Mouse (Mus musculus) CD4-positive, CD25-positive, alpha-beta regulatory T cell, adult 9 weeks (primary cell): ENCODE data around the gene Gcnt7. TPM values are rescaled to one million over a fixed set of nuclear protein-coding genes. Genes with fewer than 3 reads are reported as not detected.

ENCODE experiments used
- polyA plus RNA-seq: library from polyadenylated mRNA; unstranded; fragments of 100-300 nt; shearing (Covaris generic); gene quantifications from one replicate; pipeline ENCODE4 v1.2.1, GENCODE M21; 2017

Gcnt7 gene
- polyA plus RNA-seq, result 5.1 TPM

DNA sequence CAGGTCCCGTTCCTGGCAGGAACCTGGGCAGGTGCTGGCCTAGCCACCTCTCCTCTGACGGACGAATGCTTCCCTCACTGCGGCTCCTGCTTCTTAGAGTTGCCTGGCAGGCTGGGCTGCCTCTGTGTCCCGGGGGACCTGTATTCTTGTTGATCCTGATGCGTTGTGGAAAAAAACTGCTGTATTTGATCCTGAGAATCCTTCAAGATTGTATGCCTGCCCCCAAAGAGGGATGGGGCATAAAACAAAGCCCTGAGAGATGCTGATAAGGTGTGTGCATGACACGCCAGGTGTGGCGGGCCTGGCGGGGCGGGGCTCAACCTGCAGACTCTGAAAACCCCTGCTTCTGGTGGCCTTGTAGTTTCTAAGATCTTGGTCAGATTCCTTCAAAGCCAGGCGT lies at the start of gene Gcnt7:
Gcnt7 (minus strand) TSS at position 101 of the 400 bp plus-strand sequence.

DNA sequence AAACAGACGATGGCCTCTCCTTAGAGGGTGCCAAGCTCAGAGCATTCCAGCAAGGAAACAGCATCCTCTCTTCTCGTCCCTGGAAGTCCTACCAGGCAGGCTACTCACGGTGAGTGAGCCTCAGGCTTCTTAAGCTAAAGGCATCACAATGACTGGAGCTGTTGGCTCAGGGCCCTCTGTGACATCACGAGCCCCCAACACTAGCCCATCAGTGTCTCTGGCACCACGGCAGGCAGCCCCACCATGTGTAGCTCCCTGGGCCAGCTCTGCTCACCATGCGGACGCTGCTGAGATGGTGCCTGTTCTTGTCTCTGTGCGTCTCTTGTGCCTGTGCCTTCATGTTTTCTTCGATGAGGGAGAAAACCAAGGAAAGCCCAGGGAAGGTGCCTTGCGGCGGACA lies 13.9 kb upstream of the Gcnt7 start, which contains the start of gene Fam209:
Fam209 (plus strand) TSS at position 203 of the 400 bp plus-strand sequence.

DNA sequence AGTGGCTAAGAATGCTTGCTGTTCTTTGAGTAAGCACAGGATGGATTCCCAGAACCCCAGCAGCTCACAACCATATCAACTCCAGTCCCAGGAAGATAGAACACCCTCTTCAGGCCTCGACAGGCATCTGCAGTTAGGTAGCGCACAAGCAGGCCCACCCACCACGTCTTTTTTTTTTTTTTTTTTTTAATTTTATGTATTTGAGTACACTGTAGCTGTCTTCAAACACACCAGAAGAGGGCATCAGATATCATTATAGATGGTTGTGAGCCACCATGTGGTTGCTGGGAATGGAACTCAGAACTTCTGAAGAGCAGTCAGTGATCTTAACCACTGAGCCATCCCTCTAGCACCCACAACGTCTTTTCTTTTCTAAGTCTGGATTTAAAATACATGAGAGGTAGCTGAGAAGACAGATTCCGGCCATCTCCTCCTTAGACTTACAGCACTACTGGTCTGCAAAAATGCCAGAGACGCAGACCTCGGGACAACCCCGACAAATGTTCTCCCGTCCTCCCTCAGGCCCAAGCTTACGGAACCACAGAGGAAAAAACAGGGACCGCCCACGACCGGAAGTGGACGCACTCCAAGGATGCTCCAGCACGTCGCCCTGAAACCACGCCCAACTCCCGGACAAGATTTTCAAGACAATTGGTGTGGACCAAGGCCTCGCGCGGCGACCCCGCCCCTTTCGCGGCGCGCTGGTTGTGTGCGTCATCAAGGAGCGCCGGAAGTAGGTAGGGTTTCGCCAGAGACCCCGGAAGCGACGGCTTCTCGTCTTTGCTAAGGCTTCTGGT lies 18.4 kb downstream of the Gcnt7 start, which contains the start of gene Rtf2:
Rtf2 (plus strand) TSS at position 714 of the 797 bp plus-strand sequence.

Other genes starting within 250 kb of the Gcnt7 start
- not detected for gene Mc3r, start 210.1 kb downstream of the Gcnt7 start, polyA plus RNA-seq
- gene Fam210b, start 113.0 kb downstream of the Gcnt7 start, polyA plus RNA-seq, result 14.5 TPM
- 4.9 TPM for gene Aurka, start 88.1 kb downstream of the Gcnt7 start, polyA plus RNA-seq
- 40.6 TPM for gene Cstf1, start 87.9 kb downstream of the Gcnt7 start, polyA plus RNA-seq
- 6.4 TPM for gene Cass4, start 64.8 kb downstream of the Gcnt7 start, polyA plus RNA-seq
- gene Rtf2, start 18.0 kb downstream of the Gcnt7 start, polyA plus RNA-seq, result 162 TPM
- gene Fam209, start 13.9 kb upstream of the Gcnt7 start, polyA plus RNA-seq, result 1.1 TPM
- not detected for gene Tfap2c, start 91.0 kb upstream of the Gcnt7 start, polyA plus RNA-seq